Mouse (Mus musculus) cerebellum, adult 2 months (tissue): Measurements from ENCODE around the gene Fam3c. TPM values are rescaled to one million over a fixed set of nuclear protein-coding genes. Genes with fewer than 3 reads are reported as not detected.
A peak's percentile ranks its signal among the peaks of the same experiment; 100 is the strongest.

ENCODE experiments used
- DNase-seq, 2 experiments: peaks; one replicate each; pipeline ENCODE4 v3.0.0; 2021
- H3K27ac ChIP-seq: fragments of 200-500 bp; 2 replicates; pipeline ENCODE4 v1.5.1; 2012; ENCODE audit warnings: low read length, control low read depth, inconsistent platforms; ENCODE audit not compliant: insufficient read depth
- H3K27me3 ChIP-seq: fragments of 200-500 bp; 2 replicates; pipeline ENCODE4 v1.6.1; 2012; ENCODE audit warnings: inconsistent platforms, mild to moderate bottlenecking, low read length, moderate library complexity; ENCODE audit not compliant: control insufficient read depth, insufficient read depth
- H3K4me1 ChIP-seq: fragments of 200-500 bp; 2 replicates; pipeline ENCODE4 v1.6.1; 2011; ENCODE audit warnings: low read length; ENCODE audit not compliant: control insufficient read depth, insufficient read depth
- H3K4me3 ChIP-seq: fragments of 200-500 bp; replicated peaks from 2 replicates; pipeline ENCODE3; 2011; ENCODE audit warnings: mild to moderate bottlenecking, low read depth, low read length, control low read depth; ENCODE audit not compliant: insufficient read depth
- CTCF ChIP-seq: fragments of 200-500 bp; IDR thresholded peaks from 2 replicates; pipeline ENCODE4 v1.5.1; 2011; ENCODE audit warnings: low read depth, mild to moderate bottlenecking, control low read depth, low read length, moderate library complexity, borderline replicate concordance; ENCODE audit not compliant: insufficient read depth
- POLR2A ChIP-seq: fragments of 200-500 bp; IDR thresholded peaks from 2 replicates; pipeline ENCODE4 v1.6.1; 2011; ENCODE audit warnings: low read length, control low read depth, borderline replicate concordance; ENCODE audit not compliant: insufficient read depth
- WGBS: fragments of 180-500 bp; shearing (Covaris S2); methylation state at CpG from one replicate; pipeline ENCODE4 v1.1.7; 2018; 5-methylcytosine and 5-hydroxymethylcytosine counted together
- polyA plus RNA-seq: library from polyadenylated mRNA; depleted of rRNA; stranded (reverse); fragments of >200 nt; gene quantifications from 2 replicates; pipeline ENCODE4 v1.2.3, GENCODE M21; 2012; rRNA removed

Gene Fam3c
- 19.1 and 22.9 TPM in 2 replicates for polyA plus RNA-seq

GRCm38 (mm10) chr6:22356086-22356507 lies at the start of gene Fam3c:
Gene Fam3c (minus strand): TSS chr6:22356243.
- H3K4me1 ChIP-seq: no peaks in the 10 kb centered on the region; the same call in 1 of the 2 replicates
- no peaks in the 10 kb centered on the region for H3K27me3 ChIP-seq
- TF ChIP-seq CTCF (peak; percentile 73), POLR2A (no peak)
- peak within 1 kb of the TSS; percentile 42; the same call in 1 of the 2 replicates for H3K27ac ChIP-seq
- H3K4me3 ChIP-seq: peak within 1 kb of the TSS; percentile 84
- whole genome bisulfite sequencing: under 1% methylated on average over 37 of the region's 38 CpGs
- peak; percentile 92 to 95 for DNase-seq

- no peak for DNase-seq
- 91% methylated on average over 3 of the region's 3 CpGs for WGBS
- H3K27ac ChIP-seq: no peak overlapping the region
- TF ChIP-seq POLR2A (no peak), CTCF (no peak)
- no peak overlapping the region for H3K4me3 ChIP-seq
- no peaks in the 10 kb centered on the region for H3K4me1 ChIP-seq
- H3K27me3 ChIP-seq: no peaks in the 10 kb centered on the region
Measured at GRCm38 (mm10) chr6:22405021-22405420, 49.0 kb upstream of the Fam3c start.

GRCm38 (mm10) chr6:22403736-22404135 lies 47.7 kb upstream of the Fam3c start:
- no peaks in the 10 kb centered on the region for H3K27me3 ChIP-seq
- no peak overlapping the region for H3K27ac ChIP-seq
- no peak for TF ChIP-seq POLR2A
- WGBS: 79% methylated on average over 5 of the region's 5 CpGs
- no peak for DNase-seq
- H3K4me1 ChIP-seq: no peaks in the 10 kb centered on the region
- no peak overlapping the region for H3K4me3 ChIP-seq

- H3K27me3 ChIP-seq: no peaks in the 10 kb centered on the region
- no peak for DNase-seq
- WGBS: 54% methylated on average over 9 of the region's 9 CpGs
Measured at GRCm38 (mm10) chr6:22403317-22403716, 47.3 kb upstream of the Fam3c start.

GRCm38 (mm10) chr6:22402548-22403164 lies 46.6 kb upstream of the Fam3c start:
- TF ChIP-seq CTCF (no peak), POLR2A (no peak)
- no peaks in the 10 kb centered on the region for H3K27me3 ChIP-seq
- no peak for DNase-seq
- no peaks in the 10 kb centered on the region for H3K4me1 ChIP-seq
- no peak overlapping the region for H3K4me3 ChIP-seq
- WGBS: 72% methylated on average over 13 of the region's 13 CpGs
- H3K27ac ChIP-seq: no peak overlapping the region

More at GRCm38 (mm10) chr6:22403317-22403716, 47.3 kb upstream of the Fam3c start:
- Histone ChIP-seq H3K27ac (no peak overlapping the region), H3K4me3 (no peak overlapping the region), H3K4me1 (no peaks in the 10 kb centered on the region)
- TF ChIP-seq POLR2A (no peak), CTCF (no peak)

- Histone ChIP-seq H3K27ac (no peak overlapping the region), H3K4me3 (no peak overlapping the region), H3K4me1 (no peaks in the 10 kb centered on the region), H3K27me3 (no peaks in the 10 kb centered on the region)
- TF ChIP-seq CTCF (no peak), POLR2A (no peak)
- 74% methylated on average over 5 of the region's 5 CpGs for WGBS
- no peak for DNase-seq
Measured at GRCm38 (mm10) chr6:22402037-22402436, 46.0 kb upstream of the Fam3c start.

GRCm38 (mm10) chr6:22398079-22398774 lies 42.2 kb upstream of the Fam3c start:
- no peak for DNase-seq
- Histone ChIP-seq H3K27me3 (no peaks in the 10 kb centered on the region), H3K4me3 (no peak overlapping the region), H3K4me1 (no peaks in the 10 kb centered on the region), H3K27ac (no peak overlapping the region)
- 82% methylated on average over 7 of the region's 7 CpGs for WGBS
- TF ChIP-seq POLR2A (no peak), CTCF (no peak)

GRCm38 (mm10) chr6:22395207-22395606 lies 39.2 kb upstream of the Fam3c start:
- TF ChIP-seq POLR2A: no peak
- no peak for TF ChIP-seq CTCF
- 77% methylated on average over 3 of the region's 3 CpGs for WGBS
- no peak overlapping the region for H3K4me3 ChIP-seq
- no peak for DNase-seq
- H3K27me3 ChIP-seq: no peaks in the 10 kb centered on the region
- no peaks in the 10 kb centered on the region for H3K4me1 ChIP-seq
- H3K27ac ChIP-seq: no peak overlapping the region
